Mouse (Mus musculus): ENCODE measurements around the gene Esyt3. TPM values are rescaled to one million over a fixed set of nuclear protein-coding genes. Genes with fewer than 3 reads are reported as not detected.
A peak's percentile ranks its signal among the peaks of the same experiment; 100 is the strongest.

Esyt3 gene
- 1 to 10 TPM; 1.6 TPM for total RNA-seq (2021)

GRCm38 (mm10) chr9:99357921-99358692 is at the start of gene Esyt3:
TSS of gene Esyt3 (minus strand) at chr9:99358557.
- DNase-seq (ENCODE audit: extremely low spot score in 1 of 2, low spot score in 2 of 2): peak in 1 of 2 experiments; percentile 69
- intact Hi-C loops (cut with DNase I): no loop called here

- intact Hi-C loops (cut with DNase I): no loop called here
- DNase-seq (ENCODE audit: extremely low spot score in 1 of 2, low spot score in 2 of 2): peak in 1 of 2 experiments; percentile 69
These were observed 43.1 kb upstream of the Esyt3 start for GRCm38 (mm10) chr9:99401288-99401974.

- DNase-seq (ENCODE audit: extremely low spot score in 1 of 2, low spot score in 2 of 2): no peak
These were observed 42.4 kb upstream of the Esyt3 start for GRCm38 (mm10) chr9:99400781-99401180.

GRCm38 (mm10) chr9:99397056-99397815 is 38.9 kb upstream of the Esyt3 start:
- intact Hi-C loops (cut with DNase I): no loop called here
- no peak for DNase-seq (ENCODE audit: extremely low spot score in 1 of 2, low spot score in 2 of 2)

More at GRCm38 (mm10) chr9:99400781-99401180, 42.4 kb upstream of the Esyt3 start:
- intact Hi-C loops (cut with DNase I): no loop called here

DNA sequence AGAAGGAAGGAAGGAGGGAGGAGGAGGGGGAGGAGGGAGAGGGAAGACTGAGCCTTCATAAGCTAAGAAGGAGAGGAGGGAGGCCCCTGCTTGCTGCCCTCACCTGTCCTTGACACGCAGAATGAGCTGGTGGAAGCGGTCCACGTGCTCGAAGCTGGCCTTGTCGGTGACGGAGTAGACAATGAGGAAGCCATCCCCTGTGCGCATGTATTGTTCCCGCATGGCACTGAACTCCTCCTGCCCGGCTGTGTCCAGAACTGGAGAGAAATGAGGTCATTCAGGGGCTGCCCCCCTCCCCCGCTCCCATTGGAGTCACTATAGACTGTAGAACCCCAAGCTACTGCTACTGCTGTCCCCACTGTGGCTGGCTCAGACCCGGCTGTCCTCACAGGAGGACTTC is 36.0 kb upstream of the Esyt3 start:
- intact Hi-C loops (cut with DNase I): no loop called here
- DNase-seq (ENCODE audit: extremely low spot score in 1 of 2, low spot score in 2 of 2): peak in 1 of 2 experiments; percentile 38

- intact Hi-C loops (cut with DNase I): no loop called here
- DNase-seq (ENCODE audit: extremely low spot score in 1 of 2, low spot score in 2 of 2): peak in 1 of 2 experiments; percentile 15
These were observed 34.8 kb upstream of the Esyt3 start for GRCm38 (mm10) chr9:99393146-99393545.

DNA sequence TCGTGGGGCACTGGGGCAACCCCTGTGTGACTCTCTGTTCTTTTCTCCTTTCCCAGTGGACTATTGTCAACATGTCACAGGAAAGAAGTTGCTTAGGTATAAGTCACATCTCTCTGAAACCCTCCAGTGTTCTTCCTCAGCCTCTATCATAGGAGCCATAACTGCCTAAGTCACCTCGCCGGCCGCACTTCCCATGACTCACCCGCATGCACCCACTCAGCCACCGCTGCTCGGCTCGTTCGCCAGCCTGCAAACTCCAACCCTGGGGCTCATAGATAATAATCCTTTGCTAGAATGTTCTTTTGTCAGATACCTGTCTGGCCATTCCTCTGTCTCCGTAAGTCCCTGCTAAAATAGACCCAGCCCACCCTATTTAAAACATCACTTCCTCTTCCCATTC is 33.2 kb upstream of the Esyt3 start:
- intact Hi-C loops (cut with DNase I): no loop called here
- peak in 1 of 2 experiments; percentile 17 for DNase-seq (ENCODE audit: extremely low spot score in 1 of 2, low spot score in 2 of 2)

GRCm38 (mm10) chr9:99390716-99391115 is 32.4 kb upstream of the Esyt3 start:
- intact Hi-C loops (cut with DNase I): no loop called here
- DNase-seq (ENCODE audit: extremely low spot score in 1 of 2, low spot score in 2 of 2): peak in 1 of 2 experiments; percentile 4

- intact Hi-C loops (cut with DNase I): no loop called here
- peak in 1 of 2 experiments; percentile 21 for DNase-seq (ENCODE audit: extremely low spot score in 1 of 2, low spot score in 2 of 2)
These were observed 31.8 kb upstream of the Esyt3 start for GRCm38 (mm10) chr9:99390201-99390600.

GRCm38 (mm10) chr9:99389506-99389905 is 31.1 kb upstream of the Esyt3 start:
- DNase-seq (ENCODE audit: extremely low spot score in 1 of 2, low spot score in 2 of 2): peak in 1 of 2 experiments; percentile 24
- intact Hi-C loops (cut with DNase I): loop anchor here (5.0 kb wide), 1 partner anchor 58 kb away; no protein-coding TSS in a partner anchor

DNA sequence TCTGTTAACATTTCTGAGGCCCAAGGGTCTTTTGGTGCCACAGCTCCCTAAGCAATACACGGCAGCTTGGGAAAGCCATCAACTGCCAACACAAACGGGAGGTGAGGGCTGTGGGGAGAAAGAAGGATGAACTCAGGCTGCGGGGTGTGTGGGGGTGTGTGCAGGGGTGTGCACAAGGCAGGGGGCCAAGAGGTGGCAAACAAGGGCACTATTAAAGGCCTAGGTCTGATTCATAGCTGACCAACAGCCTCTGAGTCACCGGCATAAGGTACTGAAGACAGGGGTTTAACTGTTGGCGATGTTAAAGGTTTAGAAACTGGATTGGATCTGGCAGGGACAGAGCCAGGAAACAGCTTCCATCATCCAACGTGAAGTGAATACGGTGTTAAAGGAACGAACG is 30.5 kb upstream of the Esyt3 start:
- peak in 1 of 2 experiments; percentile 39 for DNase-seq (ENCODE audit: extremely low spot score in 1 of 2, low spot score in 2 of 2)
- intact Hi-C loops (cut with DNase I): loop anchor here (5.0 kb wide), 1 partner anchor 58 kb away; no protein-coding TSS in a partner anchor

- intact Hi-C loops (cut with DNase I): loop anchor here (5.0 kb wide), 1 partner anchor 59 kb away; no protein-coding TSS in a partner anchor
- DNase-seq (ENCODE audit: extremely low spot score in 1 of 2, low spot score in 2 of 2): peak; percentile 38 to 49
These were observed 29.7 kb upstream of the Esyt3 start for GRCm38 (mm10) chr9:99388078-99388477.

- intact Hi-C loops (cut with DNase I): no loop called here
- DNase-seq (ENCODE audit: extremely low spot score in 1 of 2, low spot score in 2 of 2): no peak
These were observed 24.2 kb upstream of the Esyt3 start for GRCm38 (mm10) chr9:99382556-99382955.

GRCm38 (mm10) chr9:99379194-99379593 is 20.8 kb upstream of the Esyt3 start:
- no peak for DNase-seq (ENCODE audit: extremely low spot score in 1 of 2, low spot score in 2 of 2)
- intact Hi-C loops (cut with DNase I): loop anchor here (5.0 kb wide), 2 partner anchors 137 to 402 kb away; partner anchors contain the start of gene Cep70

DNA sequence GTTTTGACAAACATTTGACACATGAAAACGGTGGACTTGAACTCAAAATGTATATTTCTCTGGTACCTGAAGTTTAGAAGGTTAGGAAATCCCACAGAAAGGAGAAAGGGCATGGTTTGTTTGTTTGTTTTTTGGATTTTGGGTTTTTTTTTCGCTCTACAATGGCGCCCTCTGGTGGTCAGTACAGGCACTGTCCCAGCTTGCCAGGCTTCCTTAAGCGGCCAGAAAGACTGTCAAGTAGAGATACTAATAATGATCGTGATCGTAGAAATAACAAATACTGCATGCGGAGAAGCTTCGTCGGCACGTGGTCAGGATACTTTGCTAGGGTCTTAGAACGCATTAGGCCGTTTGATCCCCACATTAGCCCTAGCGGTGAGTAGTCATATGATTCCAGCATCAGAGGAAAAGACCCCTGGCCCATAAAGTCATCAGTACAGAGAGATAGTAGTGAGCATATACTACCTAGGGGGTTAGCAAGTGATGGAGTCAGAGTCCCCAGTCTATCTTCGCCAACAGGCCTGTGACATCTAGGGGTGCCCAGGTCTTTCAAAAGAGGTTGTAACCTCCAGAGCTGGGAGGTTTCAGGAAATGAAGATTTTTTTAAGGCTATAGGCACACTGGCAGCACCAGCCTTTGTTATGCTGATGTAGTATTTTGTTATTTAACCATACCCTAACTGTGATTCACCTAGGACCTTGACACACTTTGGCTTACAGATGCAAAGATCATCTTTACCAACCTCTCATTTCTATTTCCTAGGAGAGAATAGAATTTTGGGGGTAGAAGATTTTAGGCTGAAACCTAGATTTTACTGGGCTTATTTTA is 18.4 kb upstream of the Esyt3 start:
- DNase-seq (ENCODE audit: extremely low spot score in 1 of 2, low spot score in 2 of 2): peak in 1 of 2 experiments; percentile 45
- intact Hi-C loops (cut with DNase I): loop anchor here (1.0 to 5.0 kb wide), 3 partner anchors 135 to 400 kb away; partner anchors contain the start of gene Cep70

DNA sequence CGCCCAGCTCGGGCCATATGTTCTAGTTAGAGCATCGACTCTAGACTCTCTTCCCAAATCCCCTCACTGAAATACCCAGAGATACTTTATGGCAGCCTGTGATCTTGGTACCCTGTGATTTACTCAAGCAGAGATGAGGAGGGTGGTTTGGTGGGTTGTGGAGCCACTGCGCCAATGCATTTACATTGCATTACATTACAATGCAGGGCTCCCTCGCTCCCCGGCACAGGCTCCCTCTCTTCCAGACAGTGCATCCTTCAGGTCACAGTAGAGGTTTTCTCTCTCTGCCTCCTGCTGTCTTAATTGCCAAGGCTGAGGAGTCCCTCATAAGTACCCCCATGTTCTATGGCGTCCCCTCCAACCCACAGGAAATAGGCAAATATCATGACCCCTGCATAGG is 10.1 kb upstream of the Esyt3 start:
- no peak for DNase-seq (ENCODE audit: extremely low spot score in 1 of 2, low spot score in 2 of 2)
- intact Hi-C loops (cut with DNase I): no loop called here

DNA sequence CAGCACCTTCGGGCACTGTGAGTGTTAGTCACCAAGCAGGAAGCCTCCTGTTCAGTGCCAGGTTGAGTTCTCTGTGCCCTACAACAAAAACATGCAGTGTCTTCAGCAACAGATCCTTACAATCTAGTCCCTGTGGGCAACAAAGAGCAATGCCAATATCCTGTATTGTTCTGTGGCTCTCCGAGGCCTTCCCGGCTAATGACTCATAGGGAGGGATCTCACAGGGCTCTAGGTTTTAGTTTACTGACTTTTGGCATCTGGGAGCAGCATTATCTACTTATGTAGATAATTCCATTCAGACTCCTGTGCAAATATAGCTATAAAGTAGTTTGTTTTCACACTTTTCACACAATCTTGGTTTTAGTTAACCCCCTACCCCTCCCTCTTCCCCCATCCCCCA is 7.5 kb upstream of the Esyt3 start:
- no peak for DNase-seq (ENCODE audit: extremely low spot score in 1 of 2, low spot score in 2 of 2)
- intact Hi-C loops (cut with DNase I): no loop called here

DNA sequence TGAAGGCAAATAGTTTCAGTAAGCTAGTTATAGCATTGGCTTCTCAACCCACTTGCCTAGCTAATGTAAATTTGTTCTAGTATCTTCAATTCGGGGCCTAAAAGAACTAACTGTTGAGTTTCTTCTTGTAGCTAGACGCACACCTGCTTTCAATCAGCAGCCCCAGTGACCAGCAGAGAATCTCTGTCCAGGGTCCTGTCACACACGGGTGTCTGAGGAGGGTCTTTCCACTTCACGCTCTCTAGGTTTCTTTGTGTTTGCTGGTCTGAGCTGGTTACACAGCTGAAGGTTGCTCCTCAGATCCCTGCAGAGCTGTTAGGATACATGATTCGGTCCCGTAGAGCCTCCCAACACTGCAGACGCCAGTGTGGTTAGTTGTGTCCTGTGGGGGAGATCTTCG is 4.7 kb upstream of the Esyt3 start:
- DNase-seq (ENCODE audit: extremely low spot score in 1 of 2, low spot score in 2 of 2): no peak
- intact Hi-C loops (cut with DNase I): no loop called here

All from left cerebral cortex, postnatal 10 days (tissue).